Mouse (Mus musculus) v-Abl transformed pro-B cells (cell line): Measurements from ENCODE around the gene Atf6b.

Experiments used
- in situ Hi-C, 2 experiments: fragments of 400-800 bp; cut with MboI; formaldehyde crosslinking; loops; one replicate each; pipeline ENCODE4 v1.15.1; 2025; ENCODE audit not compliant: unreplicated experiment in 2 of 2

The Atf6b gene

GRCm38 (mm10) chr17:34626062-34626772, 20.7 kb upstream of the Atf6b start:
- in situ Hi-C loops, result loop anchor here (5.0 to 25.0 kb wide), 2 partner anchors 86 to 311 kb away; partner anchors contain the start of gene Neu1 (in 1 of the 2)

DNA sequence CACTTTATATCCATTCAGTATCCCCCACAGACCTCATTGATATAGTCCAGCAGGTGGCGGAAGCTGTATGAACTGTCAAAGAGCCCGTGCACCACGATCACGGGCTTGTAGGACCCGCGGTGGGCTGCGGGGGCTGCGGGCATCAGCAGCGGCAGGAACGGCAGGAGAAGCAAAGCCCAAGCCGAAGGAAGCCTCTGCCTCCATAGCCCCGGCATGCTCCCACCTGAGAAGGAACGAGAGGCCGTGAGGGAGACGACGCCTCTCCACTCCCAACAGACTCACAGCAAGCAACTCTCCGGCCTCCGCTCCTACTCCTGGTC, 20.2 kb upstream of the Atf6b start:
- in situ Hi-C loops, result loop anchor here (5.0 to 25.0 kb wide), 2 partner anchors 86 to 311 kb away; partner anchors contain the start of gene Neu1 (in 1 of the 2)

DNA sequence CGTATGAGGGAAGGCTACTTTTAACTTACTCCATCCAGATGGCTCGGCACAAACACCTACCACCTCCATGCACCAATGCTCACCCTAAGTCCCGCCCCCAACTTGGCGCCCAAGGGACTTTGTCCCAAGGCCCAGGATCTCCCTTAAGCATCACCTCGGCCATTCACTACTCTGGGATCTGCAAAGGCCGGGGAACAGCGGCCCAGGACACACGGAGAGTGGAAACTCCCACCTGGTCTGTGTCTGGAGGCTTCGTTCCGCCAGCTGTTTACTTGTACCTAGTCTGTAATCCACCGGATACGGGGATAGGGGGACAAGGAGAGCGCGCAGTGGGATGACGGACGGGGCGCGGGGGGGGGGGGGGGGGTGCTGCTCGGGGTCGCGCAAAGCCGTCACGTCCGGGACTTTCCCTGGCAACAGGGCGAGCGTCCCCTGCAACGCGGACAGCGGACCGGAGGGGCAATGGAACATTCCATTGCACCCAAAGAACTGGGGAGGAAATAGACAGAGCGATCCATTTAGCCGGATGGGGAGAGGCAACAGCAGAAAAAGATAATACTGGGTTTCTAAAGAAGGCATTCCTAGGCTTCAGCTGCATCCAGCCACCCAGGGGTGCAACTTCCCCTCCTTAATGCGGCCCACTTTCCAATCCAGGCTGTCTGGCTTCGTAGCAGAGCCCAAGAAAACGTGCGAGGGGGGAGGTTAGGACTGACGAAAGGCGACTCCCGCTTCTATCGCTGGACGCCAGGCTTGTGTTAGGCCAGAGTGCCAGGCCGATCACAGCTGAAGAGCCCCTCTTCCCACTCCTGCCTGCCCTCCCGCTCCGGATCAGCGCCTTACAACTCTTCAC, 19.6 kb upstream of the Atf6b start:
- in situ Hi-C loops, result loop anchor here (5.0 to 25.0 kb wide), 2 partner anchors 85 to 310 kb away; partner anchors contain the start of gene Neu1 (in 1 of the 2)

- in situ Hi-C loops, result loop anchor here (5.0 to 25.0 kb wide), 2 partner anchors 84 to 309 kb away; partner anchors contain the start of gene Neu1 (in 1 of the 2)
These were observed 18.9 kb upstream of the Atf6b start, which contains the start of gene Ppt2 for GRCm38 (mm10) chr17:34627943-34628643. Gene Ppt2 (minus strand): TSS chr17:34628510.

DNA sequence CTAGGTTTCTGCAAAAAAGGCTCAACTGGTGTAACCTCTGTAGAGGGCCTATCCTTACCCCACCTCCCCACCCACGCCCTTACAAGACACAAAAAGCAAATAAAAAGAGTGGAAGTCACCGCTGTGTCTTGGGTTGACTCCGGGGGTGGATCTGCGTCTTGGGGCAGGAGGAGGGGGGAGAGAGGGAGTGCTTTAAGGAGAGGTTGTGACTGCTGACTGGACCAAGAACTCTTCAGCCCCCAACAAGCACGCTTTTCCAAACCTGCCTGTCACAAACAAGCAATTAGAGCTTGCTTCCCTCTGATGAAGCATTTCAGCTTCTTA, 18.3 kb upstream of the Atf6b start:
- in situ Hi-C loops, result loop anchor here (5.0 to 25.0 kb wide), 2 partner anchors 84 to 309 kb away; partner anchors contain the start of gene Neu1 (in 1 of the 2)

- in situ Hi-C loops, result loop anchor here (5.0 to 25.0 kb wide), 2 partner anchors 83 to 308 kb away; partner anchors contain the start of gene Neu1 (in 1 of the 2)
These were observed 17.7 kb upstream of the Atf6b start, which contains the start of gene Prrt1 for GRCm38 (mm10) chr17:34629221-34629751. Gene Prrt1 (plus strand): TSS chr17:34629533.

DNA sequence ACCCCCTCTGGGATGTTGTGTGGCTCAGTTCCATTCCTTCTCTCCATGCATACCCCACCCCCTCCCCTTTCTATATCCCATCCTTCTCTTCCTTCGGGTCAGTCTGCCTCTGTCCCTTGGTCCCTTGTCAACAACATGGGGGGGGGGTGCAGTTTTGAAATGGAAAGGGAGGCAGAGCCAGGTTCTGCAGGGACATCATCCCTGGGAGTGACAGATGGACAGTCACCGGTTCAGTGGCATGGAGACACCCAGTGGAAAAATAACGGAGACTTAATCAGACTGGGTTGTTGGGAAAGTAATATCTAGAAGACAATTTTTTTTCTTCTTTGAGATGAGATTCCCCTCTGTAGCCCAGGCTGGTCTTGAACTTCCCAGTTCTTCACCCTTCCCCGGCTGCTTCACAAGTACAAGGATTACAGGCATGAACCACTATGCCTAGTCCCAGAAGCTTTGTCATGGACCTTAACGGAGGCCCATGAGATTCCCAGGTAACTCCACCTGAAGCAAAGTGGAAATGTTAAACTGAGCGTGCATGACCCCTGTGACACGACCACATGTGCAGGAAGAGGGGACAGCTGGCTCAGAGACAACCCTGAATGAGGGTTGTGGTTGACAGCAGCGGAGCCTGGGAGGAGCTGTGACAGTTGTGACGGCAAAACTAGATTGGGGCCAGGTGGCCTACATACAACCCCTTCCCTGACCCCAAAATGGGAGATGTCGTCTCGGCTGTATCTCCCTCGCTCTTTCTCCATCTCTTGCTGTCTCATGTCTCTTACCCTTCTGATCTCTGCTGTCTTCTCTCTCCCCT, 16.9 kb upstream of the Atf6b start:
- in situ Hi-C loops, result loop anchor here (5.0 to 25.0 kb wide), 2 partner anchors 82 to 307 kb away; partner anchors contain the start of gene Neu1 (in 1 of the 2)

- in situ Hi-C loops, result loop anchor here in 1 of 2 experiments (25.0 kb wide), 1 partner anchor 306 kb away; the partner anchor contains the start of gene Neu1
These were observed 16.1 kb upstream of the Atf6b start for GRCm38 (mm10) chr17:34630761-34631301.

DNA sequence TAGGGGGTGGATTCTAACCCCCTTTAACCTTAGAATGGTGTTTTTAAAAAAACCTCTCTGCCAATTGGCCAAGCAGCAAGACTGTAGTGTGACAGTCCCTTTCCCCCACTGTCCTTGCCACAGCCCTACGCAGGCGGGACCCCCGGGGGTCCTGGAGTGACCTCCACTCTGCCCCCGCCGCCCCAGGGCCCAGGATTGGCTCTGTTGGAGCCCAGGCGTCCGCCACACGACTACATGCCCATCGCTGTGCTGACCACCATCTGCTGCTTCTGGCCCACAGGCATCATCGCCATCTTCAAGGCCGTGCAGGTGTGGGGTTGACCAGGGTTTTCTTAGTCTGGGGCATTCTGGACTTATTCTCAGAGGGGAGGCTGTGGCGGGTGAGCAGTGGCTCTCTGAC, 15.3 kb upstream of the Atf6b start:
- in situ Hi-C loops, result loop anchor here in 1 of 2 experiments (25.0 kb wide), 1 partner anchor 306 kb away; the partner anchor contains the start of gene Neu1

- in situ Hi-C loops, result loop anchor here in 1 of 2 experiments (25.0 kb wide), 1 partner anchor 305 kb away; the partner anchor contains the start of gene Neu1
These were observed 14.7 kb upstream of the Atf6b start for GRCm38 (mm10) chr17:34632261-34632691.

GRCm38 (mm10) chr17:34635671-34636070, 11.3 kb upstream of the Atf6b start:
- in situ Hi-C loops, result loop anchor here in 1 of 2 experiments (25.0 kb wide), 1 partner anchor 302 kb away; the partner anchor contains the start of gene Neu1

DNA sequence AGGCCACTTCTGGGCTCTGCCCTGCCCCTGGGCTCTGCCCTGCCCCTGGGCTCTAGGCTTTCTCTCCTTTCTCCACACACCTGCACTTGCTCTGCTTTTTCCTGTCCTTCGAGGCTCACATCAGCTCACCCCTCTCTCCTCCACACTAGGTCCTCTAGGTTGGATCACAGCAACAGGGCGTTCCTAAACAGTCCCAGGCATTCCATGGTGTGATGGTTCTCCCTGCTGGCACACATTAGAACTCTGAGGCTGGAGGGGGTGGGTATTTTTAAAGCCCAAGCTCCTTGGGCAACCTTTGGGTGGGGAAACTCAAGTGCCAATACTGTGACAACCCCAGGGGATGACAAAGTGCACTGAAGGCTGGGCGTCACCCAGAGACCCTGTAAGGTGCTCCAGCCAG, 9.5 kb upstream of the Atf6b start:
- in situ Hi-C loops, result loop anchor here in 1 of 2 experiments (25.0 kb wide), 1 partner anchor 300 kb away; the partner anchor contains the start of gene Neu1

GRCm38 (mm10) chr17:34639461-34640255, 7.3 kb upstream of the Atf6b start:
- in situ Hi-C loops, result loop anchor here (10.0 to 25.0 kb wide), 2 partner anchors 275 to 298 kb away; partner anchors contain the start of genes Neu1 (in 1 of the 2) and Slc44a4 (in 1 of the 2)

DNA sequence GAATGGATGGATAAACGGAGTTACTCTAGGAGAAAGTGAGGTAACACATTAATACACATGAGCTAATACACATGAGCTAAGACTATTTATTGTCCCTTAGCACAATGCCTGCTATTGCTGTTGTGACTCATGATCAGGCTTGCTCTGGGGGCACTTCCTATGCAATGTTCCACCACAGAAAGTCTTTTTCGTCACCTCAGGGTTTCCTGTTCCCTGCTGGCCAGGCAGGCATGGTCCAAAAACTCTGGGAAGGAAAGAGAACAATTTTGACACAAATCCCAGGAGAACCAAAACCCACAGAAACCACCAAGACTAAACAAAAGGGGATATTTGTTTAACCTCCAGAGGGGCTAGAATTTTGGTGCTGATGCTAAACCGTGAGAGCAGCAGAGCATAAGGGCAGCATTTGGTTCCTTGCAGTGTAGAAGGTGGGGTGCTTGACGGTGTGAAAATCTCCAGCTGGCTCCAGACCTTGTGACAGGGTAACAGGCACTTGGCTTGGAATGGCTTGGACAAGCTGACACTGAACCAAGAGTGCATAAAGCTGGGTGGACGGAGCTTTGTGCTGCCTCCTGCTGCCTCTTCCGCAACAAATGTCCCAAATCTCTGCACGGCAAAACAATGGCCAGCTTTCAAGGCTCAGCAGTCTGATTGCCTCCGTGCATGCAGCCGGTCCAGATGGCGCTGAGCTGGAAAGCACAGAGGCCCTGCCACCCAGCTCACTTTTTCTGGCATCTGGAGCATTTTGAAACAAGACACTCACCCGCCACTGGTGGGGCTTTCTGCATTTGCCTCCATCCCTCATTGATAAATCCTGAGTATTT, 6.0 kb upstream of the Atf6b start:
- in situ Hi-C loops, result loop anchor here (10.0 to 25.0 kb wide), 2 partner anchors 274 to 296 kb away; partner anchors contain the start of genes Neu1 (in 1 of the 2) and Slc44a4 (in 1 of the 2)

DNA sequence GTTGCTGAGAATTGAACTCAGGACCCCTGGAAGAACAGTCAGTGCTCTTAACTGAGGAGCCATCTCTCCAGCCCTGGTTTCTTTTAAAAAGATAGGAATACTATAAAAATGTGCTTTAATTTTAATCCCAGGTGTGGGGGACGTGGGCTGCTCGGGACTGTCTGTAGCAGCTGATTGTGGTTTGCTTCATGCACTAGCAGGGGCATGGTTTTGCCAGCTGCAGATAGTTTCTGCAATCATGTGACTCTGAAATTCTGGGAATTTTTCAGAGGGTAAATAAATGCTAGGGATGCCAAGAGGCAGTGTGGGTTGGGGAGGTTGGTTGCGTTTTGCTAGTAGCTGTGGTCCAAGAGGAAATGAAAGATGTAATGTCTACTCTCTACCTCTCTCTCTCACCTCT, 5.0 kb upstream of the Atf6b start:
- in situ Hi-C loops, result loop anchor here (10.0 to 25.0 kb wide), 2 partner anchors 273 to 295 kb away; partner anchors contain the start of genes Neu1 (in 1 of the 2) and Slc44a4 (in 1 of the 2)

GRCm38 (mm10) chr17:34643379-34643778, 3.6 kb upstream of the Atf6b start:
- in situ Hi-C loops, result loop anchor here (10.0 to 25.0 kb wide), 2 partner anchors 271 to 294 kb away; partner anchors contain the start of genes Neu1 (in 1 of the 2) and Slc44a4 (in 1 of the 2)
